ENCODE assay signal across 12 mouse cellular contexts in genomic region chr19:37934640-37935039, GRCm38 (mm10).
"Had no signal": no experiment of that assay in that cellular context is flagged by ENCODE, and none has a peak within 500 bp of the region (broad histone marks: within the 10 kb centered on the region; RNA-seq: fewer than 3 reads in every experiment).

No protein-coding gene starts in this region.

- DNase-seq: retina, postnatal 1 day; right cerebral cortex, adult 18-20 months; right cerebral cortex, postnatal 14 days; right cerebral cortex, postnatal 25 days; right cerebral cortex, postnatal 4 days; spleen, adult 18-20 months; thymus, adult 18-20 months; thymus, adult 2 months; thymus, postnatal 14 days; thymus, postnatal 25 days; thymus, postnatal 36 days; thymus, postnatal 4 days had no signal
